Mouse (Mus musculus): ENCODE results near the gene Gtpbp3. TPM values are rescaled to one million over a fixed set of nuclear protein-coding genes. Genes with fewer than 3 reads are reported as not detected.

Gene Gtpbp3
- total and polyA plus RNA-seq, 2 experiments from 2014 or later = 11.4 to 31.5 TPM

DNA sequence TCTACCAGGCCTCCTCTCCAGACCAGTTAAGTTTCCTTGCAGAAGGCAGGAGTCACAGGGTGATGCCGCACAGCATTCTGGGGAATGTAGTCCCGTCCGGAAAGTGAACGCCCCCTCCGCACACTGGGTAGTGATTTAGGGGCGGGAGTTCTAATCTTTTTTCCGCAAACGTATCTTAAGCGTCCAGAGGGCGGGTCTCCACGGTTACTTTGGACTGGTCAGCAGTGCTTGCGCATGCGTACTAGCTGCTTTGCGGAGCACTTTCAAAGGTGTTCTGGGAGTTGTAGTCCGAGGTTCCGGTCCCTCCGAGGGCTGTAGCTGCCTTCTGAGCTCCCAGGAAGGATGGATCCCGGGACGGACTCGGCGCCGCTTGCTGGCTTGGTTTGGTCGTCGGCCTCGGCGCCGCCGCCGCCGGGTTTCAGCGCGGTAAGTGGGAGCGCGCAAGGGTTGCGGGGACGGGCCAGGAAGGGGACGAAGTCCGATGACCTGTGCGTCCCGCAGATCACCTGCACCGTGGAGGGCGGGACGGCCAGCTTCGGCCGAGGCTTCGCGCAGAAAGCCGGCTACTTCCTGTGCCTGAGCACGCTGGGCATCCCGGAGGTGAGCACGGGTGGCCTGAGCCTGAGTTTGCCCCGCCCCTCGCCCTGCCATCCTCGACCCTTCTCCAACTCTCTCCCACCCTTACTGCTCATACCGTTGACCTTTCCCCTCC, 54.9 kb downstream of the Gtpbp3 start, which contains the start of gene Mvb12a:
Mvb12a (plus strand) TSS at position 291 of the 712 bp plus-strand sequence.
- Histone ChIP-seq H3K9me3 (ENCODE audit: low read length) (no peaks in the 10 kb centered on the region), H3K4me1 (ENCODE audit: insufficient read depth, low read length) (peaks cover 5% of the 10 kb centered on the region), H3K4me2 (ENCODE audit: low read depth, low read length, poor library complexity, severe bottlenecking) (peak within 1 kb of the TSS; percentile 62), H3K4me3 (ENCODE audit: low read depth, low read length) (peak within 1 kb of the TSS; percentile 78), H3K36me3 (ENCODE audit: insufficient read depth, low read length) (peaks cover 14% of the 10 kb centered on the region), H3K27me3 (ENCODE audit: insufficient read depth, low read length) (no peaks in the 10 kb centered on the region), H3K9ac (replicated peaks; ENCODE audit: low read length, poor library complexity, severe bottlenecking) (peak within 1 kb of the TSS; percentile 76), H3K27ac (ENCODE audit: low read depth, low read length) (0 out of 2 replicates have a peak within 1 kb of the TSS, but pooled peaks have one; percentile 20)
- WGBS = under 1% methylated on average over 55 of the region's 55 CpGs
- TF ChIP-seq CTCF (IDR thresholded peaks at IDR 0.05) = no peak
- peak; percentile 95 for ATAC-seq (ENCODE audit: low FRiP score)
- peak; percentile 100 for DNase-seq (ENCODE audit: low spot score)

DNA sequence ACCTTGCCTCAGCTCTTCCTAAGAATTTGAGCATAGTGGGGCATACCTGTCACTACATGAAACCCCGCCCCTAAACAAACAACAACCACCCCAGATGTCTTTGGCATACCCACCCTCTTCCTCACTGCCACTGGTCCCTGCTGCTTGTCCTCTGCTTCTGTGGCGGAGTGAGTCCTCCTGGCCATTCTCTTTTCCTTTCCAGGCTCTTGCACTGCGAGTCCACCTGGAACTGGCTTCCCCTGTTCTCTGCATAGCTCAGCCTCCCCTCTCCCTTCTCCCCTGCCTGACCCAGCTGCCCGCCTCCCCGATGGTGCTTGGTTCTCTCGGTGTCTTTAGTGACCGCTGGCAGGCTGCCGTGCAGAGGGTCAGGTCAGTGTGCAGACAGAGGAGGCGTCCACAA, 55.9 kb downstream of the Gtpbp3 start:
- H3K27me3 ChIP-seq (ENCODE audit: insufficient read depth, low read length) = no peaks in the 10 kb centered on the region
- TF ChIP-seq CTCF (IDR thresholded peaks at IDR 0.05) = no peak
- H3K4me2 ChIP-seq (ENCODE audit: low read depth, low read length, poor library complexity, severe bottlenecking) = peak overlapping the region; percentile 62
- DNase-seq (ENCODE audit: low spot score) = no peak
- H3K27ac ChIP-seq (ENCODE audit: low read depth, low read length) = no peak overlapping the region
- H3K4me1 ChIP-seq (ENCODE audit: insufficient read depth, low read length) = peaks cover 5% of the 10 kb centered on the region
- no peak for ATAC-seq (ENCODE audit: low FRiP score)
- no peaks in the 10 kb centered on the region for H3K9me3 ChIP-seq (ENCODE audit: low read length)
- peaks cover 21% of the 10 kb centered on the region for H3K36me3 ChIP-seq (ENCODE audit: insufficient read depth, low read length)
- H3K4me3 ChIP-seq (ENCODE audit: low read depth, low read length) = peak overlapping the region; percentile 78
- H3K9ac ChIP-seq (replicated peaks; ENCODE audit: low read length, poor library complexity, severe bottlenecking) = peak overlapping the region; percentile 76; the same call in 1 of the 2 replicates
- 91% methylated on average over 9 of the region's 9 CpGs for WGBS

DNA sequence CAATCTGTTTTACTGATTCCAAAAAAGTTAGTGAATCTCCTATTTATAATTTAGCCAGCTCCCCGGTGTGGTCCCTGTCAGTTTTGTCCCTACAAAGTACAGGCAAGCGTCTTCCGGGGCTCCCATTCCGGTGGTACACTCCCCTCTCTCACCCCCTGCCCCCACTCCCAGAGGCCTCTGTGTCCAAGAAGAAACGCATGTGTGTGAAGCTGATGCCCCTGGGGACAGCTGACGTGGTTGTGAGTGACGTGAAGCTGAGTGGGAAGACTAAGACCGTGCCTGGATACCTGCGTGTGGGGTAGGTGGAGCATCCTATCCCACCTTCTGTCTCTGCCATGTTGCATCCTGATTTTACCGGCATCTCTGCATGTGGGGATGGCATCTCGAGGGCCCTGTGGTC, 57.1 kb downstream of the Gtpbp3 start:
- Histone ChIP-seq H3K9ac (replicated peaks; ENCODE audit: low read length, poor library complexity, severe bottlenecking) (no peak overlapping the region), H3K4me2 (ENCODE audit: low read depth, low read length, poor library complexity, severe bottlenecking) (no peak overlapping the region), H3K36me3 (ENCODE audit: insufficient read depth, low read length) (peaks cover 23% of the 10 kb centered on the region), H3K4me3 (ENCODE audit: low read depth, low read length) (no peak overlapping the region), H3K4me1 (ENCODE audit: insufficient read depth, low read length) (peaks cover 5% of the 10 kb centered on the region), H3K27me3 (ENCODE audit: insufficient read depth, low read length) (no peaks in the 10 kb centered on the region), H3K27ac (ENCODE audit: low read depth, low read length) (no peak overlapping the region), H3K9me3 (ENCODE audit: low read length) (no peaks in the 10 kb centered on the region)
- ATAC-seq (ENCODE audit: low FRiP score) = no peak
- TF ChIP-seq CTCF (IDR thresholded peaks at IDR 0.05) = no peak
- DNase-seq (ENCODE audit: low spot score) = no peak
- WGBS = 92% methylated on average over 11 of the region's 11 CpGs

GRCm38 (mm10) chr8:71547590-71547989, 59.7 kb downstream of the Gtpbp3 start:
- no peak for DNase-seq (ENCODE audit: low spot score)
- no peak overlapping the region for H3K4me2 ChIP-seq (ENCODE audit: low read depth, low read length, poor library complexity, severe bottlenecking)
- H3K4me1 ChIP-seq (ENCODE audit: insufficient read depth, low read length) = peaks cover 5% of the 10 kb centered on the region
- peaks cover 23% of the 10 kb centered on the region for H3K36me3 ChIP-seq (ENCODE audit: insufficient read depth, low read length)
- no peak for ATAC-seq (ENCODE audit: low FRiP score)
- WGBS = 89% methylated on average over 7 of the region's 7 CpGs
- H3K27me3 ChIP-seq (ENCODE audit: insufficient read depth, low read length) = no peaks in the 10 kb centered on the region
- H3K9ac ChIP-seq (replicated peaks; ENCODE audit: low read length, poor library complexity, severe bottlenecking) = no peak overlapping the region
- H3K9me3 ChIP-seq (ENCODE audit: low read length) = no peaks in the 10 kb centered on the region
- H3K4me3 ChIP-seq (ENCODE audit: low read depth, low read length) = no peak overlapping the region
- H3K27ac ChIP-seq (ENCODE audit: low read depth, low read length) = no peak overlapping the region
- no peak for TF ChIP-seq CTCF (IDR thresholded peaks at IDR 0.05)

Other genes starting within 250 kb of the Gtpbp3 start
- gene Myo9b, start 215.4 kb upstream of the Gtpbp3 start, total RNA-seq (2014; rRNA removed) = 32.3 and 58.1 TPM in 2 replicates
- gene Myo9b, start 215.4 kb upstream of the Gtpbp3 start, polyA plus RNA-seq (2015; fragmentation: Nextera tagmentation; extraction: Ambion mirVana) = 6.9 and 7.6 TPM in 2 replicates
- 26.2 and 27.8 TPM in 2 replicates for gene Haus8, start 215.2 kb upstream of the Gtpbp3 start, total RNA-seq (2014; rRNA removed)
- gene Haus8, start 215.2 kb upstream of the Gtpbp3 start, polyA plus RNA-seq (2015; fragmentation: Nextera tagmentation; extraction: Ambion mirVana) = 46.2 and 49.6 TPM in 2 replicates
- gene Use1, start 121.3 kb upstream of the Gtpbp3 start, total RNA-seq (2014; rRNA removed) = 131 and 140 TPM in 2 replicates
- 132 and 136 TPM in 2 replicates for gene Use1, start 121.3 kb upstream of the Gtpbp3 start, polyA plus RNA-seq (2015; fragmentation: Nextera tagmentation; extraction: Ambion mirVana)
- gene Ocel1, start 116.8 kb upstream of the Gtpbp3 start, total RNA-seq (2014; rRNA removed) = 9.4 and 10.5 TPM in 2 replicates
- gene Ocel1, start 116.8 kb upstream of the Gtpbp3 start, polyA plus RNA-seq (2015; fragmentation: Nextera tagmentation; extraction: Ambion mirVana) = 5.4 and 5.5 TPM in 2 replicates
- gene Nr2f6, start 106.1 kb upstream of the Gtpbp3 start, total RNA-seq (2014; rRNA removed) = 95.6 and 106 TPM in 2 replicates
- 31.1 and 32.9 TPM in 2 replicates for gene Nr2f6, start 106.1 kb upstream of the Gtpbp3 start, polyA plus RNA-seq (2015; fragmentation: Nextera tagmentation; extraction: Ambion mirVana)
- gene Ushbp1, start 92.3 kb upstream of the Gtpbp3 start, total RNA-seq (2014; rRNA removed) = 3.0 and 4.4 TPM in 2 replicates
- gene Ushbp1, start 92.3 kb upstream of the Gtpbp3 start, polyA plus RNA-seq (2015; fragmentation: Nextera tagmentation; extraction: Ambion mirVana) = 3.9 and 4.3 TPM in 2 replicates
- gene Babam1, start 91.2 kb upstream of the Gtpbp3 start, total RNA-seq (2014; rRNA removed) = 78.1 and 124 TPM in 2 replicates
- 90.2 and 98.4 TPM in 2 replicates for gene Babam1, start 91.2 kb upstream of the Gtpbp3 start, polyA plus RNA-seq (2015; fragmentation: Nextera tagmentation; extraction: Ambion mirVana)
- gene Ankle1, start 82.1 kb upstream of the Gtpbp3 start, total RNA-seq (2014; rRNA removed) = 1.2 and 2.2 TPM in 2 replicates
- gene Ankle1, start 82.1 kb upstream of the Gtpbp3 start, polyA plus RNA-seq (2015; fragmentation: Nextera tagmentation; extraction: Ambion mirVana) = 1.1 and 1.2 TPM in 2 replicates
- 289 and 323 TPM in 2 replicates for gene Abhd8, start 24.4 kb upstream of the Gtpbp3 start, total RNA-seq (2014; rRNA removed)
- 205 and 213 TPM in 2 replicates for gene Abhd8, start 24.4 kb upstream of the Gtpbp3 start, polyA plus RNA-seq (2015; fragmentation: Nextera tagmentation; extraction: Ambion mirVana)
- 105 and 119 TPM in 2 replicates for gene Mrpl34, start 23.1 kb upstream of the Gtpbp3 start, total RNA-seq (2014; rRNA removed)
- 163 and 165 TPM in 2 replicates for gene Mrpl34, start 23.1 kb upstream of the Gtpbp3 start, polyA plus RNA-seq (2015; fragmentation: Nextera tagmentation; extraction: Ambion mirVana)
- gene Dda1, start 18.9 kb upstream of the Gtpbp3 start, total RNA-seq (2014; rRNA removed) = 187 and 211 TPM in 2 replicates
- 267 and 269 TPM in 2 replicates for gene Dda1, start 18.9 kb upstream of the Gtpbp3 start, polyA plus RNA-seq (2015; fragmentation: Nextera tagmentation; extraction: Ambion mirVana)
- 81.6 and 82.2 TPM in 2 replicates for gene Ano8, start 2.1 kb upstream of the Gtpbp3 start, total RNA-seq (2014; rRNA removed)
- 5.4 and 5.6 TPM in 2 replicates for gene Ano8, start 2.1 kb upstream of the Gtpbp3 start, polyA plus RNA-seq (2015; fragmentation: Nextera tagmentation; extraction: Ambion mirVana)
- gene Plvap, start 23.6 kb downstream of the Gtpbp3 start, total RNA-seq (2014; rRNA removed) = 4.8 and 7.6 TPM in 2 replicates
- gene Plvap, start 23.6 kb downstream of the Gtpbp3 start, polyA plus RNA-seq (2015; fragmentation: Nextera tagmentation; extraction: Ambion mirVana) = 9.0 and 10.4 TPM in 2 replicates
- gene Ccdc194, start 37.6 kb downstream of the Gtpbp3 start, total RNA-seq (2014; rRNA removed) = 0.27 TPM in 1 of 2 replicates, not detected in the other
- gene Ccdc194, start 37.6 kb downstream of the Gtpbp3 start, polyA plus RNA-seq (2015; fragmentation: Nextera tagmentation; extraction: Ambion mirVana) = not detected in 2 replicates
- gene Bst2, start 49.4 kb downstream of the Gtpbp3 start, total RNA-seq (2014; rRNA removed) = 12.6 and 15.3 TPM in 2 replicates
- gene Bst2, start 49.4 kb downstream of the Gtpbp3 start, polyA plus RNA-seq (2015; fragmentation: Nextera tagmentation; extraction: Ambion mirVana) = 15.3 and 17.6 TPM in 2 replicates
- gene Mvb12a, start 54.8 kb downstream of the Gtpbp3 start, total RNA-seq (2014; rRNA removed) = 77.4 and 79.2 TPM in 2 replicates
- gene Mvb12a, start 54.8 kb downstream of the Gtpbp3 start, polyA plus RNA-seq (2015; fragmentation: Nextera tagmentation; extraction: Ambion mirVana) = 81.4 and 82.6 TPM in 2 replicates
- 0.11 and 0.14 TPM in 2 replicates for gene Tmem221, start 70.8 kb downstream of the Gtpbp3 start, total RNA-seq (2014; rRNA removed)
- gene Tmem221, start 70.8 kb downstream of the Gtpbp3 start, polyA plus RNA-seq (2015; fragmentation: Nextera tagmentation; extraction: Ambion mirVana) = 0.20 TPM in 1 of 2 replicates, not detected in the other
- gene Nxnl1, start 78.5 kb downstream of the Gtpbp3 start, total RNA-seq (2014; rRNA removed) = 0.55 TPM in 1 of 2 replicates, not detected in the other
- 0.05 and 0.12 TPM in 2 replicates for gene Nxnl1, start 78.5 kb downstream of the Gtpbp3 start, polyA plus RNA-seq (2015; fragmentation: Nextera tagmentation; extraction: Ambion mirVana)
- 150 and 160 TPM in 2 replicates for gene Slc27a1, start 80.8 kb downstream of the Gtpbp3 start, total RNA-seq (2014; rRNA removed)
- 99.7 and 110 TPM in 2 replicates for gene Slc27a1, start 80.8 kb downstream of the Gtpbp3 start, polyA plus RNA-seq (2015; fragmentation: Nextera tagmentation; extraction: Ambion mirVana)
- gene Pgls, start 104.1 kb downstream of the Gtpbp3 start, total RNA-seq (2014; rRNA removed) = 333 and 399 TPM in 2 replicates
- gene Pgls, start 104.1 kb downstream of the Gtpbp3 start, polyA plus RNA-seq (2015; fragmentation: Nextera tagmentation; extraction: Ambion mirVana) = 293 and 300 TPM in 2 replicates
- 5.3 and 5.9 TPM in 2 replicates for gene Fam129c, start 109.5 kb downstream of the Gtpbp3 start, total RNA-seq (2014; rRNA removed)
- gene Fam129c, start 109.5 kb downstream of the Gtpbp3 start, polyA plus RNA-seq (2015; fragmentation: Nextera tagmentation; extraction: Ambion mirVana) = 4.5 and 4.7 TPM in 2 replicates
- gene Colgalt1, start 122.9 kb downstream of the Gtpbp3 start, total RNA-seq (2014; rRNA removed) = 104 and 106 TPM in 2 replicates
- gene Colgalt1, start 122.9 kb downstream of the Gtpbp3 start, polyA plus RNA-seq (2015; fragmentation: Nextera tagmentation; extraction: Ambion mirVana) = 62.8 TPM in 2 replicates
- 69.0 and 70.8 TPM in 2 replicates for gene Unc13a, start 183.7 kb downstream of the Gtpbp3 start, total RNA-seq (2014; rRNA removed)
- 14.5 and 16.2 TPM in 2 replicates for gene Unc13a, start 183.7 kb downstream of the Gtpbp3 start, polyA plus RNA-seq (2015; fragmentation: Nextera tagmentation; extraction: Ambion mirVana)
- gene Jak3, start 188.2 kb downstream of the Gtpbp3 start, total RNA-seq (2014; rRNA removed) = 9.0 and 12.3 TPM in 2 replicates
- 6.4 and 7.1 TPM in 2 replicates for gene Jak3, start 188.2 kb downstream of the Gtpbp3 start, polyA plus RNA-seq (2015; fragmentation: Nextera tagmentation; extraction: Ambion mirVana)
- not detected in 2 replicates for gene Insl3, start 201.1 kb downstream of the Gtpbp3 start, total RNA-seq (2014; rRNA removed)
- gene Insl3, start 201.1 kb downstream of the Gtpbp3 start, polyA plus RNA-seq (2015; fragmentation: Nextera tagmentation; extraction: Ambion mirVana) = 1.2 and 2.1 TPM in 2 replicates
- 0.24 and 1.6 TPM in 2 replicates for gene B3gnt3, start 213.7 kb downstream of the Gtpbp3 start, total RNA-seq (2014; rRNA removed)
- 0.31 and 0.50 TPM in 2 replicates for gene B3gnt3, start 213.7 kb downstream of the Gtpbp3 start, polyA plus RNA-seq (2015; fragmentation: Nextera tagmentation; extraction: Ambion mirVana)
- gene Fcho1, start 237.6 kb downstream of the Gtpbp3 start, total RNA-seq (2014; rRNA removed) = 109 and 114 TPM in 2 replicates
- gene Fcho1, start 237.6 kb downstream of the Gtpbp3 start, polyA plus RNA-seq (2015; fragmentation: Nextera tagmentation; extraction: Ambion mirVana) = 88.4 and 89.5 TPM in 2 replicates

Measured in midbrain, postnatal 0 days (tissue).